ENCODE assay signal across 15 mouse cellular contexts in the genomic region with DNA sequence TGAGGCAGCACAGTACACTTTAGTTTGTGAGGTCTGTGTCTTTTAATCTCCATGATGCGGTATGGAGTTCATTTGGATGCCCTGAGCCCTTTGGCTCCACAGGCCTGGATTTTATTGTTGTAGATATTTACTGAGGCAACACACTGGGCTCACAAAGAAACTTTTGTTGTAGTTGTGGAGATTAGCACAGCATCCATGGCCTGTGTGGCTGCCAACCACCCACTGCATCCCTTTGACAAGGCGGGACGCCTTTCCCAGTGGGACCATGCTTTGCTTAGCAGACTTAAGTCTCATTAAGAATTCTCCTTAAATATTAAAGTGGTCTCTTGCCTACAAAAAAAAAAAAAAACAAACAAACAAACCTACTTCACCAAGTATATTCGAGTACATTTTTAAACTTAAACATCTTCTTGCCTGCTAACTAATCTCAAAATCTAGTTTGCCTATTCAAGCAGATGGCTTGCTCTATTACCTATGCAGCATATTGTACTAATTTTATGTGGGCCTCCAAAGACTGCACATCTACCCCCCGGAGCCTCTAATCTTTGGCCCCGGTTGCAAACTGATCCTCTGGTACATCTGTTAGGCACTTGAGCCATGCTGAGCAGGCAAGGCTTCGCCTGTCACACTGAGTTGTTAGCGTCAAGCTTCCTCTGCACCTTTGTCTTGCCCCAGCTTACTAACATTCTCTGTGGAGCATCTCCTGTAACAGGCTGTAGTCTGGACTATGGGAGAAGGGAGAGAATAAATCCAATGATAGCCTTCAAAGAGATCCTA.
DNase-seq lines count a peak whose midpoint lies in the region; ATAC-seq and TF ChIP-seq lines count a peak whose summit lies in the region.
"Had no signal": no experiment of that assay in that cellular context is flagged by ENCODE, and none has a peak within 500 bp of the region (broad histone marks: within the 10 kb centered on the region; RNA-seq: fewer than 3 reads in every experiment).

No protein-coding gene starts in this region.

- 0 out of 2 replicates have a peak, but pooled peaks cover 3% of the 10 kb centered on the region for H3K27me3 ChIP-seq in forebrain, embryonic 13.5 days
- H3K27me3 ChIP-seq in midbrain, embryonic 12.5 days: peaks cover 15% of the 10 kb centered on the region; the same call in 1 of the 2 replicates
- H3K27me3 ChIP-seq in kidney, embryonic 14.5 days (ENCODE audit: control insufficient read depth, insufficient read depth, low read length): no peaks in the 10 kb centered on the region
- H3K27me3 ChIP-seq in intestine, embryonic 16.5 days (replicated peaks; ENCODE audit: control insufficient read depth, insufficient read depth, low read length): no peaks in the 10 kb centered on the region
- H3K27me3 ChIP-seq: heart, embryonic 12.5 days; liver, embryonic 12.5 days; neural tube, embryonic 13.5 days had no signal

- 22% methylated on average over 8 of the region's 8 CpGs for WGBS in forebrain, embryonic 13.5 days
- 15% methylated on average over 8 of the region's 8 CpGs for WGBS in midbrain, embryonic 12.5 days
- 60% methylated on average over 8 of the region's 8 CpGs for WGBS in kidney, embryonic 14.5 days
- 83% methylated on average over 8 of the region's 8 CpGs for WGBS in intestine, embryonic 16.5 days

- no peak overlapping the region for H3K9ac ChIP-seq in forebrain, embryonic 13.5 days
- no peak overlapping the region for H3K9ac ChIP-seq in midbrain, embryonic 12.5 days (replicated peaks)
- H3K9ac ChIP-seq in kidney, embryonic 14.5 days (ENCODE audit: low read depth, low read length): no peak overlapping the region
- H3K9ac ChIP-seq in intestine, embryonic 16.5 days (ENCODE audit: low read depth, low read length): no peak overlapping the region
- H3K9ac ChIP-seq: heart, embryonic 12.5 days; liver, embryonic 12.5 days; neural tube, embryonic 13.5 days had no signal

- no peak overlapping the region for H3K4me2 ChIP-seq in forebrain, embryonic 13.5 days
- no peak overlapping the region for H3K4me2 ChIP-seq in midbrain, embryonic 12.5 days (replicated peaks)
- H3K4me2 ChIP-seq in kidney, embryonic 14.5 days (replicated peaks; ENCODE audit: low read depth, low read length): no peak overlapping the region
- H3K4me2 ChIP-seq in intestine, embryonic 16.5 days (ENCODE audit: low read depth, low read length): no peak overlapping the region
- H3K4me2 ChIP-seq: heart, embryonic 12.5 days; liver, embryonic 12.5 days; neural tube, embryonic 13.5 days had no signal

- H3K4me3 ChIP-seq in gastrocnemius, adult 2 months: no peak overlapping the region
- no peak overlapping the region for H3K4me3 ChIP-seq in forebrain, embryonic 13.5 days
- no peak overlapping the region for H3K4me3 ChIP-seq in midbrain, embryonic 12.5 days
- no peak overlapping the region for H3K4me3 ChIP-seq in kidney, embryonic 14.5 days (ENCODE audit: low read length)
- no peak overlapping the region for H3K4me3 ChIP-seq in intestine, embryonic 16.5 days (ENCODE audit: low read length)
- H3K4me3 ChIP-seq: heart, embryonic 12.5 days; liver, embryonic 12.5 days; neural tube, embryonic 13.5 days had no signal

- H3K36me3 ChIP-seq in forebrain, embryonic 13.5 days (ENCODE audit: poor library complexity, severe bottlenecking): no peaks in the 10 kb centered on the region
- no peaks in the 10 kb centered on the region for H3K36me3 ChIP-seq in midbrain, embryonic 12.5 days
- no peaks in the 10 kb centered on the region for H3K36me3 ChIP-seq in kidney, embryonic 14.5 days (ENCODE audit: control insufficient read depth, insufficient read depth, low read length)
- H3K36me3 ChIP-seq in intestine, embryonic 16.5 days (ENCODE audit: control insufficient read depth, insufficient read depth, low read length): no peaks in the 10 kb centered on the region
- H3K36me3 ChIP-seq: liver, embryonic 12.5 days; neural tube, embryonic 13.5 days had no signal

- ATAC-seq in forebrain, embryonic 13.5 days: 0 out of 2 replicates have a peak, but pooled peaks have one; percentile 38
- ATAC-seq in midbrain, embryonic 12.5 days (ENCODE audit: low FRiP score, low read depth): peak; percentile 85
- no peak for ATAC-seq in kidney, embryonic 14.5 days (ENCODE audit: low FRiP score, low TSS enrichment)
- ATAC-seq in intestine, embryonic 16.5 days: no peak
- ATAC-seq: liver, embryonic 12.5 days; lung, postnatal 0 days had no signal

- H3K4me1 ChIP-seq in forebrain, embryonic 13.5 days: peaks cover 14% of the 10 kb centered on the region
- peaks cover 18% of the 10 kb centered on the region for H3K4me1 ChIP-seq in midbrain, embryonic 12.5 days
- peaks cover 4% of the 10 kb centered on the region; the same call in 1 of the 2 replicates for H3K4me1 ChIP-seq in kidney, embryonic 14.5 days (ENCODE audit: control insufficient read depth, insufficient read depth, low read length)
- no peaks in the 10 kb centered on the region for H3K4me1 ChIP-seq in intestine, embryonic 16.5 days (ENCODE audit: control insufficient read depth, insufficient read depth, low read length)
- H3K4me1 ChIP-seq: heart, embryonic 12.5 days; liver, embryonic 12.5 days had no signal

- DNase-seq in gastrocnemius, adult 2 months: no peak
- no peak for DNase-seq in gastrocnemius, postnatal 14 days
- peak; percentile 70 for DNase-seq in brain, embryonic 14.5 days (ENCODE audit: low read depth)
- no peak for DNase-seq in spleen, postnatal 14 days (ENCODE audit: low spot score in 2 of 2)
- DNase-seq: cerebellum, postnatal 25 days; gastrocnemius, postnatal 36 days; kidney, adult 2 months had no signal

- H3K27ac ChIP-seq in gastrocnemius, adult 2 months: 0 out of 2 replicates have a peak overlapping the region, but pooled peaks have one; percentile 3
- H3K27ac ChIP-seq in forebrain, embryonic 13.5 days: no peak overlapping the region
- peak overlapping the region; percentile 67; the same call in 1 of the 2 replicates for H3K27ac ChIP-seq in midbrain, embryonic 12.5 days (replicated peaks)
- H3K27ac ChIP-seq in kidney, embryonic 14.5 days (ENCODE audit: low read depth, low read length): no peak overlapping the region
- H3K27ac ChIP-seq in intestine, embryonic 16.5 days (ENCODE audit: low read length): no peak overlapping the region
- H3K27ac ChIP-seq: liver, embryonic 12.5 days; neural tube, embryonic 13.5 days had no signal

- intact Hi-C loops in gastrocnemius, adult 2 months (cut with DNase I): no loop called here
- intact Hi-C loops in gastrocnemius, postnatal 14 days (cut with DNase I; ENCODE audit: low total_unique reads): no loop called here

- no peaks in the 10 kb centered on the region for H3K9me3 ChIP-seq in forebrain, embryonic 13.5 days (replicated peaks)
- no peaks in the 10 kb centered on the region for H3K9me3 ChIP-seq in midbrain, embryonic 12.5 days
- no peaks in the 10 kb centered on the region for H3K9me3 ChIP-seq in kidney, embryonic 14.5 days (ENCODE audit: control insufficient read depth, low read length)
- H3K9me3 ChIP-seq in intestine, embryonic 16.5 days (ENCODE audit: control insufficient read depth, low read length): no peaks in the 10 kb centered on the region
- H3K9me3 ChIP-seq: heart, embryonic 12.5 days; liver, embryonic 12.5 days; neural tube, embryonic 13.5 days had no signal

- no peak for TF ChIP-seq CTCF in gastrocnemius, adult 2 months (IDR thresholded peaks at IDR 0.05)
- TF ChIP-seq CTCF in brain, embryonic 14.5 days (IDR thresholded peaks at IDR 0.05; ENCODE audit: borderline replicate concordance, extremely low read depth, insufficient read depth, insufficient read length): no peak

- TF ChIP-seq POLR2A in brain, embryonic 14.5 days (IDR thresholded peaks at IDR 0.05; ENCODE audit: borderline replicate concordance, extremely low read depth, insufficient read depth, insufficient read length, poor library complexity, severe bottlenecking): no peak

Comparison
In these comparisons a context has a peak if more than half of its experiments do, and no peak if none do; other contexts are left out.
1. H3K27ac ChIP-seq: peak in gastrocnemius, adult 2 months (single experiment) and midbrain, embryonic 12.5 days (single experiment); none in forebrain, embryonic 13.5 days (single experiment), kidney, embryonic 14.5 days (single experiment) and intestine, embryonic 16.5 days (single experiment).
2. ATAC-seq: peak in forebrain, embryonic 13.5 days (single experiment) and midbrain, embryonic 12.5 days (single experiment); none in kidney, embryonic 14.5 days (single experiment) and intestine, embryonic 16.5 days (single experiment).